Mouse (Mus musculus): ENCODE results near the gene Armh3.
"Not testable (repeated sequence)": the region's sequence is repeated elsewhere in the genome, so short reads cannot be mapped to it uniquely, and the experiment has no call there.

Armh3 gene

GRCm38 (mm10) chr19:46032731-46033510, 34.6 kb upstream of the Armh3 start:
- no peak for DNase-seq (ENCODE audit: low read depth)

GRCm38 (mm10) chr19:46031689-46032432, 33.6 kb upstream of the Armh3 start:
- no peak for DNase-seq (ENCODE audit: low read depth)

GRCm38 (mm10) chr19:46030196-46030983, 32.1 kb upstream of the Armh3 start:
- DNase-seq (ENCODE audit: low read depth) = no peak

GRCm38 (mm10) chr19:46029652-46030051, 31.4 kb upstream of the Armh3 start:
- DNase-seq (ENCODE audit: low read depth) = no peak

- DNase-seq (ENCODE audit: low read depth) = peak; percentile 67
Observed at GRCm38 (mm10) chr19:46028747-46029320, 30.5 kb upstream of the Armh3 start.

- DNase-seq (ENCODE audit: low read depth) = no peak
Observed at GRCm38 (mm10) chr19:46026567-46026966, 28.3 kb upstream of the Armh3 start.

- no peak for DNase-seq (ENCODE audit: low read depth)
Observed at GRCm38 (mm10) chr19:46024959-46025358, 26.7 kb upstream of the Armh3 start.

- DNase-seq (ENCODE audit: low read depth) = no peak
Observed at GRCm38 (mm10) chr19:46016023-46016422, 17.7 kb upstream of the Armh3 start.

- DNase-seq (ENCODE audit: low read depth) = peak; percentile 89
Observed at GRCm38 (mm10) chr19:46014572-46015178, 16.4 kb upstream of the Armh3 start.

- DNase-seq (ENCODE audit: low read depth) = no peak
Observed at GRCm38 (mm10) chr19:46005680-46006079, 7.4 kb upstream of the Armh3 start.

GRCm38 (mm10) chr19:46004814-46005466, 6.7 kb upstream of the Armh3 start:
- DNase-seq (ENCODE audit: low read depth) = no peak

- peak; percentile 85 for DNase-seq (ENCODE audit: low read depth)
Observed at GRCm38 (mm10) chr19:46003371-46004226, 5.3 kb upstream of the Armh3 start, which contains the start of gene Hps6. Hps6 (plus strand) TSS chr19:46003508.

- DNase-seq (ENCODE audit: low read depth) = peak; percentile 27
Observed at GRCm38 (mm10) chr19:46002279-46002678, 4.0 kb upstream of the Armh3 start.

- no peak for DNase-seq (ENCODE audit: low read depth)
Observed at GRCm38 (mm10) chr19:45999378-45999777, 1.1 kb upstream of the Armh3 start.

- DNase-seq (ENCODE audit: low read depth) = no peak
Observed at GRCm38 (mm10) chr19:45998694-45999217, 468 bp upstream of the Armh3 start.

- DNase-seq (ENCODE audit: low read depth) = peak; percentile 61
Observed at GRCm38 (mm10) chr19:45997365-45997764, 923 bp downstream of the Armh3 start.

- DNase-seq (ENCODE audit: low read depth) = no peak
Observed at GRCm38 (mm10) chr19:45993981-45994737, 4.1 kb downstream of the Armh3 start.

- DNase-seq (ENCODE audit: low read depth) = not testable (repeated sequence)
Observed at GRCm38 (mm10) chr19:45993441-45993840, 4.8 kb downstream of the Armh3 start.

GRCm38 (mm10) chr19:45991171-45991570, 7.1 kb downstream of the Armh3 start:
- no peak for DNase-seq (ENCODE audit: low read depth)

Measured in naive thymus-derived CD4-positive, alpha-beta T cell, adult 2 months (primary cell).